Mouse (Mus musculus): ENCODE measurements around the gene Znrf4. TPM values are rescaled to one million over a fixed set of nuclear protein-coding genes. Genes with fewer than 3 reads are reported as not detected.

The Znrf4 gene
- total and polyA plus RNA-seq, 2 experiments = not detected

- Histone ChIP-seq H3K27ac (replicated peaks; ENCODE audit: insufficient read depth, low read depth, low read length) (no peak overlapping the region), H3K79me2 (ENCODE audit: control insufficient read depth, insufficient read depth, low read length) (no peaks in the 10 kb centered on the region), H3K4me3 (ENCODE audit: insufficient read depth, low read depth, low read length) (no peak overlapping the region), H3K27me3 (ENCODE audit: control insufficient read depth, insufficient read depth, low read length) (no peaks in the 10 kb centered on the region), H3K36me3 (ENCODE audit: control insufficient read depth, insufficient read depth, low read length) (no peaks in the 10 kb centered on the region), H3K4me1 (ENCODE audit: control insufficient read depth, insufficient read depth, low read length) (no peaks in the 10 kb centered on the region), H3K9ac (ENCODE audit: low read depth, low read length) (no peak overlapping the region)
- DNase-seq (ENCODE audit: extremely low read depth, low read depth, low spot score) = no peak
- no peak for TF ChIP-seq POLR2A (IDR thresholded peaks at IDR 0.05; ENCODE audit: extremely low read depth, insufficient read depth, low read length)
- 90% methylated on average over 7 of the region's 7 CpGs for WGBS
Measured at GRCm38 (mm10) chr17:56490438-56491152, 21.6 kb downstream of the Znrf4 start.

GRCm38 (mm10) chr17:56488028-56488427 is 24.2 kb downstream of the Znrf4 start:
- H3K4me1 ChIP-seq (ENCODE audit: control insufficient read depth, insufficient read depth, low read length) = no peaks in the 10 kb centered on the region
- H3K27ac ChIP-seq (replicated peaks; ENCODE audit: insufficient read depth, low read depth, low read length) = no peak overlapping the region
- 26% methylated on average over 12 of the region's 12 CpGs for WGBS
- H3K36me3 ChIP-seq (ENCODE audit: control insufficient read depth, insufficient read depth, low read length) = no peaks in the 10 kb centered on the region
- DNase-seq (ENCODE audit: extremely low read depth, low read depth, low spot score) = no peak
- H3K27me3 ChIP-seq (ENCODE audit: control insufficient read depth, insufficient read depth, low read length) = no peaks in the 10 kb centered on the region
- TF ChIP-seq POLR2A (IDR thresholded peaks at IDR 0.05; ENCODE audit: extremely low read depth, insufficient read depth, low read length) (no peak), CTCF (IDR thresholded peaks at IDR 0.05; ENCODE audit: low read depth, low read length) (no peak)
- no peaks in the 10 kb centered on the region for H3K79me2 ChIP-seq (ENCODE audit: control insufficient read depth, insufficient read depth, low read length)
- no peak overlapping the region for H3K4me3 ChIP-seq (ENCODE audit: insufficient read depth, low read depth, low read length)
- no peak overlapping the region for H3K9ac ChIP-seq (ENCODE audit: low read depth, low read length)

GRCm38 (mm10) chr17:56487441-56487888 is 24.8 kb downstream of the Znrf4 start:
- Histone ChIP-seq H3K27ac (replicated peaks; ENCODE audit: insufficient read depth, low read depth, low read length) (no peak overlapping the region), H3K9ac (ENCODE audit: low read depth, low read length) (no peak overlapping the region), H3K4me1 (ENCODE audit: control insufficient read depth, insufficient read depth, low read length) (no peaks in the 10 kb centered on the region), H3K79me2 (ENCODE audit: control insufficient read depth, insufficient read depth, low read length) (no peaks in the 10 kb centered on the region), H3K36me3 (ENCODE audit: control insufficient read depth, insufficient read depth, low read length) (no peaks in the 10 kb centered on the region), H3K27me3 (ENCODE audit: control insufficient read depth, insufficient read depth, low read length) (no peaks in the 10 kb centered on the region), H3K4me3 (ENCODE audit: insufficient read depth, low read depth, low read length) (no peak overlapping the region)
- 26% methylated on average over 10 of the region's 16 CpGs for WGBS
- TF ChIP-seq POLR2A (IDR thresholded peaks at IDR 0.05; ENCODE audit: extremely low read depth, insufficient read depth, low read length) (no peak), CTCF (IDR thresholded peaks at IDR 0.05; ENCODE audit: low read depth, low read length) (peak; percentile 59)
- no peak for DNase-seq (ENCODE audit: extremely low read depth, low read depth, low spot score)

GRCm38 (mm10) chr17:56485926-56486325 is 26.3 kb downstream of the Znrf4 start:
- no peak for DNase-seq (ENCODE audit: extremely low read depth, low read depth, low spot score)
- no peaks in the 10 kb centered on the region for H3K27me3 ChIP-seq (ENCODE audit: control insufficient read depth, insufficient read depth, low read length)
- H3K4me1 ChIP-seq (ENCODE audit: control insufficient read depth, insufficient read depth, low read length) = no peaks in the 10 kb centered on the region
- TF ChIP-seq POLR2A (IDR thresholded peaks at IDR 0.05; ENCODE audit: extremely low read depth, insufficient read depth, low read length) (no peak), CTCF (IDR thresholded peaks at IDR 0.05; ENCODE audit: low read depth, low read length) (no peak)
- H3K36me3 ChIP-seq (ENCODE audit: control insufficient read depth, insufficient read depth, low read length) = no peaks in the 10 kb centered on the region
- H3K27ac ChIP-seq (replicated peaks; ENCODE audit: insufficient read depth, low read depth, low read length) = no peak overlapping the region
- no peak overlapping the region for H3K4me3 ChIP-seq (ENCODE audit: insufficient read depth, low read depth, low read length)
- WGBS = 95% methylated on average over 9 of the region's 9 CpGs
- no peaks in the 10 kb centered on the region for H3K79me2 ChIP-seq (ENCODE audit: control insufficient read depth, insufficient read depth, low read length)
- H3K9ac ChIP-seq (ENCODE audit: low read depth, low read length) = no peak overlapping the region

- Histone ChIP-seq H3K36me3 (ENCODE audit: control insufficient read depth, insufficient read depth, low read length) (no peaks in the 10 kb centered on the region), H3K4me3 (ENCODE audit: insufficient read depth, low read depth, low read length) (no peak overlapping the region), H3K27ac (replicated peaks; ENCODE audit: insufficient read depth, low read depth, low read length) (no peak overlapping the region), H3K79me2 (ENCODE audit: control insufficient read depth, insufficient read depth, low read length) (no peaks in the 10 kb centered on the region), H3K27me3 (ENCODE audit: control insufficient read depth, insufficient read depth, low read length) (no peaks in the 10 kb centered on the region), H3K4me1 (ENCODE audit: control insufficient read depth, insufficient read depth, low read length) (no peaks in the 10 kb centered on the region), H3K9ac (ENCODE audit: low read depth, low read length) (no peak overlapping the region)
- 74% methylated on average over 9 of the region's 9 CpGs for WGBS
- DNase-seq (ENCODE audit: extremely low read depth, low read depth, low spot score) = no peak
- no peak for TF ChIP-seq POLR2A (IDR thresholded peaks at IDR 0.05; ENCODE audit: extremely low read depth, insufficient read depth, low read length)
- no peak for TF ChIP-seq CTCF (IDR thresholded peaks at IDR 0.05; ENCODE audit: low read depth, low read length)
Measured at GRCm38 (mm10) chr17:56485118-56485517, 27.1 kb downstream of the Znrf4 start.

- WGBS = 100% methylated on average over 1 of the region's 1 CpGs
- H3K9ac ChIP-seq (ENCODE audit: low read depth, low read length) = no peak overlapping the region
- no peaks in the 10 kb centered on the region for H3K36me3 ChIP-seq (ENCODE audit: control insufficient read depth, insufficient read depth, low read length)
Measured at GRCm38 (mm10) chr17:56482671-56483070, 29.6 kb downstream of the Znrf4 start.

More at GRCm38 (mm10) chr17:56482671-56483070, 29.6 kb downstream of the Znrf4 start:
- Histone ChIP-seq H3K4me3 (ENCODE audit: insufficient read depth, low read depth, low read length) (no peak overlapping the region), H3K4me1 (ENCODE audit: control insufficient read depth, insufficient read depth, low read length) (no peaks in the 10 kb centered on the region), H3K27me3 (ENCODE audit: control insufficient read depth, insufficient read depth, low read length) (no peaks in the 10 kb centered on the region), H3K27ac (replicated peaks; ENCODE audit: insufficient read depth, low read depth, low read length) (no peak overlapping the region), H3K79me2 (ENCODE audit: control insufficient read depth, insufficient read depth, low read length) (no peaks in the 10 kb centered on the region)
- TF ChIP-seq CTCF (IDR thresholded peaks at IDR 0.05; ENCODE audit: low read depth, low read length) = no peak
- no peak for TF ChIP-seq POLR2A (IDR thresholded peaks at IDR 0.05; ENCODE audit: extremely low read depth, insufficient read depth, low read length)
- no peak for DNase-seq (ENCODE audit: extremely low read depth, low read depth, low spot score)
